Mouse (Mus musculus): ENCODE measurements at regions not wholly inside any gene's neighbourhood (a gene's known extent, or its start where the extent isn't known, plus 50 kb on each side); places are given as distances from the start of the nearest gene placed in this dataset.
"Not testable (repeated sequence)": the region's sequence is repeated elsewhere in the genome, so short reads cannot be mapped to it uniquely, and the experiment has no call there.

- H3K4me3 ChIP-seq (replicated peaks; ENCODE audit: low read length), result no peak overlapping the region
- 0 out of 2 replicates have a peak, but pooled peaks cover 2% of the 10 kb centered on the region for H3K9me3 ChIP-seq (ENCODE audit: low read length)
- TF ChIP-seq POU5F1 (IDR thresholded peaks at IDR 0.05; ENCODE audit: borderline replicate concordance, low read length) (no peak), CTCF (conservative IDR thresholded peaks at IDR 0.05; ENCODE audit: low read length) (no peak), NANOG (IDR thresholded peaks at IDR 0.05; ENCODE audit: borderline replicate concordance, low read length) (no peak)
- H3K27me3 ChIP-seq (ENCODE audit: insufficient read depth, low read length), result no peaks in the 10 kb centered on the region
- H3K4me1 ChIP-seq (replicated peaks; ENCODE audit: low read depth, low read length), result 0 out of 2 replicates have a peak, but pooled peaks cover 2% of the 10 kb centered on the region
- no peaks in the 10 kb centered on the region for H3K36me3 ChIP-seq (ENCODE audit: insufficient read depth, low read length)
Observed at GRCm38 (mm10) chr13:72497036-72497435, 131.6 kb upstream of the Irx2 start.

DNA sequence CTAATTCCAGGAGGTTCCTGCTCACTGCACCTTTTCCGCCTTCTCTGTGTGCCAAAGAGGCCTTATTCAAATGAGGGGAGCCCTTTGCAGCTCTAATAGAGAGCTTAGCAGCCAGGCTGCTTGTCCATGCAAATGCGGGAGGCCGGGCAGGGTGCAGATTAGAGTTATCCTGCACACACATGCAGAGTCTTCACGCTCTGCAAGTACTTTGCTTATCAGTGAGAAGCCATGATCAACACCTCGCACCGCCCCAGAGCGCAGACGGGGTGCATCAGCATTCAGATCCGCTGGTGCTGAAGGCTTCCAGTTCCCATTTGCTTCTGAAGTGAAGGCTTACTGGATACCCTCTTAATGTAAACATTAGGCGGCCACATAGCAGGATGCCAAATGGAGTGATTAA lies 131.1 kb upstream of the Irx2 start:
- TF ChIP-seq NANOG (IDR thresholded peaks at IDR 0.05; ENCODE audit: borderline replicate concordance, low read length) (no peak), POU5F1 (IDR thresholded peaks at IDR 0.05; ENCODE audit: borderline replicate concordance, low read length) (no peak), CTCF (conservative IDR thresholded peaks at IDR 0.05; ENCODE audit: low read length) (no peak)
- Histone ChIP-seq H3K36me3 (ENCODE audit: insufficient read depth, low read length) (no peaks in the 10 kb centered on the region), H3K4me3 (replicated peaks; ENCODE audit: low read length) (no peak overlapping the region), H3K4me1 (replicated peaks; ENCODE audit: low read depth, low read length) (0 out of 2 replicates have a peak, but pooled peaks cover 2% of the 10 kb centered on the region), H3K9me3 (ENCODE audit: low read length) (no peaks in the 10 kb centered on the region), H3K27me3 (ENCODE audit: insufficient read depth, low read length) (no peaks in the 10 kb centered on the region)

DNA sequence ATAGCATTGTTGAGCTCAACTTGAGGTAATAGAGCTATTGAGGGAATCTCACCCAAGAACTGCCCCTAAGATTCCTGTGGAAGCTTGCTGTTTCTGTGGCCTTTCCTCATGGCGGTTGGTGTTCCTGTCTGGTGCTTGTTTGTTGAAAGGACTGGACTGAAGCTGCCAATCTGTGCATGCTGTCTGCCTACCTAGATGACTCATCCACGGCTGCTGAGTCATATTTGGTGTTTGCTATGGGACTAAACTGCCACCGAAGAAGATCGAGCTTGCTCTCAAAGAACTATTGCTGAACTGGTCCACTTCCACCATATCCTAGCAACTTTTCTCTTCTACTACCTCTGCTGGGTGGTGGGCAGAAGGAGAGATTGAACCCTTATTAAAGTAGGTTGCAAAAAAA lies 122.7 kb upstream of the Irx2 start:
- Histone ChIP-seq H3K4me3 (replicated peaks; ENCODE audit: low read length) (no peak overlapping the region), H3K9me3 (ENCODE audit: low read length) (no peaks in the 10 kb centered on the region), H3K4me1 (replicated peaks; ENCODE audit: low read depth, low read length) (no peaks in the 10 kb centered on the region), H3K36me3 (ENCODE audit: insufficient read depth, low read length) (no peaks in the 10 kb centered on the region), H3K27me3 (ENCODE audit: insufficient read depth, low read length) (no peaks in the 10 kb centered on the region)
- TF ChIP-seq CTCF (conservative IDR thresholded peaks at IDR 0.05; ENCODE audit: low read length) (no peak), POU5F1 (IDR thresholded peaks at IDR 0.05; ENCODE audit: borderline replicate concordance, low read length) (no peak), NANOG (IDR thresholded peaks at IDR 0.05; ENCODE audit: borderline replicate concordance, low read length) (no peak)

- Histone ChIP-seq H3K9me3 (ENCODE audit: low read length) (peaks cover 5% of the 10 kb centered on the region; the same call in 1 of the 2 replicates), H3K36me3 (ENCODE audit: insufficient read depth, low read length) (no peaks in the 10 kb centered on the region), H3K27me3 (ENCODE audit: insufficient read depth, low read length) (no peaks in the 10 kb centered on the region), H3K4me3 (replicated peaks; ENCODE audit: low read length) (no peak overlapping the region), H3K4me1 (replicated peaks; ENCODE audit: low read depth, low read length) (no peaks in the 10 kb centered on the region)
- TF ChIP-seq NANOG (IDR thresholded peaks at IDR 0.05; ENCODE audit: borderline replicate concordance, low read length) (no peak), POU5F1 (IDR thresholded peaks at IDR 0.05; ENCODE audit: borderline replicate concordance, low read length) (no peak)
Observed at GRCm38 (mm10) chr13:72538633-72539032, 90.0 kb upstream of the Irx2 start.

DNA sequence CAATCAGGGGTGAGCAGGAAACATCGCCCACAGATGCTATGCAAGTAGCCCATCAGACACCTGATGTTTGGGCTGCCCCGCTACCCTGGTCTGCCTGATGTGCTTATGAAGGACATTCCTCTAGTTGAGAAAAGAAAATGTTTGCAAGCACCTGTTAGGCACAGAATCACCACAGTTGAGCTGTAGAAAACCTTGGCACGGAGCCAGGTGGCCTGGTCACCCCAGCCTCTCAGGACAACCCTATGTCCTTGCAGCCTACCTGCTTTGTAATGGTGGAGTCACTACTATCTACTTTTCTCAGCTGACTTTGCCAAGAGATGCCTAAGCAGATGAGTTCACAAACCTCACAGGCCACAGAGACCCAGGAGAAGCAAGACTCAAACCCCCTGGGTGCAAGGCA lies 86.9 kb upstream of the Irx2 start:
- Histone ChIP-seq H3K9me3 (ENCODE audit: low read length) (peaks cover 5% of the 10 kb centered on the region; the same call in 1 of the 2 replicates), H3K4me1 (replicated peaks; ENCODE audit: low read depth, low read length) (no peaks in the 10 kb centered on the region), H3K4me3 (replicated peaks; ENCODE audit: low read length) (no peak overlapping the region), H3K36me3 (ENCODE audit: insufficient read depth, low read length) (no peaks in the 10 kb centered on the region), H3K27me3 (ENCODE audit: insufficient read depth, low read length) (no peaks in the 10 kb centered on the region)
- TF ChIP-seq NANOG (IDR thresholded peaks at IDR 0.05; ENCODE audit: borderline replicate concordance, low read length) (no peak), POU5F1 (IDR thresholded peaks at IDR 0.05; ENCODE audit: borderline replicate concordance, low read length) (no peak), CTCF (conservative IDR thresholded peaks at IDR 0.05; ENCODE audit: low read length) (no peak)

- H3K9me3 ChIP-seq (ENCODE audit: low read length), result no peaks in the 10 kb centered on the region
- no peaks in the 10 kb centered on the region for H3K27me3 ChIP-seq (ENCODE audit: insufficient read depth, low read length)
- TF ChIP-seq NANOG (IDR thresholded peaks at IDR 0.05; ENCODE audit: borderline replicate concordance, low read length), result no peak
- no peak for TF ChIP-seq POU5F1 (IDR thresholded peaks at IDR 0.05; ENCODE audit: borderline replicate concordance, low read length)
- TF ChIP-seq CTCF (conservative IDR thresholded peaks at IDR 0.05; ENCODE audit: low read length), result no peak
- H3K4me1 ChIP-seq (replicated peaks; ENCODE audit: low read depth, low read length), result no peaks in the 10 kb centered on the region
- no peaks in the 10 kb centered on the region for H3K36me3 ChIP-seq (ENCODE audit: insufficient read depth, low read length)
- no peak overlapping the region for H3K4me3 ChIP-seq (replicated peaks; ENCODE audit: low read length)
Observed at GRCm38 (mm10) chr13:72557951-72558350, 70.7 kb upstream of the Irx2 start.

- no peak for TF ChIP-seq POU5F1 (IDR thresholded peaks at IDR 0.05; ENCODE audit: borderline replicate concordance, low read length)
- no peak for TF ChIP-seq CTCF (conservative IDR thresholded peaks at IDR 0.05; ENCODE audit: low read length)
- Histone ChIP-seq H3K4me1 (replicated peaks; ENCODE audit: low read depth, low read length) (no peaks in the 10 kb centered on the region), H3K36me3 (ENCODE audit: insufficient read depth, low read length) (no peaks in the 10 kb centered on the region), H3K4me3 (replicated peaks; ENCODE audit: low read length) (no peak overlapping the region), H3K27me3 (ENCODE audit: insufficient read depth, low read length) (no peaks in the 10 kb centered on the region), H3K9me3 (ENCODE audit: low read length) (no peaks in the 10 kb centered on the region)
Observed at GRCm38 (mm10) chr13:72571871-72572270, 56.7 kb upstream of the Irx2 start.

- Histone ChIP-seq H3K4me1 (replicated peaks; ENCODE audit: low read depth, low read length) (no peaks in the 10 kb centered on the region), H3K27me3 (ENCODE audit: insufficient read depth, low read length) (no peaks in the 10 kb centered on the region), H3K9me3 (ENCODE audit: low read length) (no peaks in the 10 kb centered on the region), H3K36me3 (ENCODE audit: insufficient read depth, low read length) (no peaks in the 10 kb centered on the region), H3K4me3 (replicated peaks; ENCODE audit: low read length) (no peak overlapping the region)
- TF ChIP-seq CTCF (conservative IDR thresholded peaks at IDR 0.05; ENCODE audit: low read length) (no peak), NANOG (IDR thresholded peaks at IDR 0.05; ENCODE audit: borderline replicate concordance, low read length) (no peak), POU5F1 (IDR thresholded peaks at IDR 0.05; ENCODE audit: borderline replicate concordance, low read length) (no peak)
Observed at GRCm38 (mm10) chr13:72572846-72573245, 55.8 kb upstream of the Irx2 start.

DNA sequence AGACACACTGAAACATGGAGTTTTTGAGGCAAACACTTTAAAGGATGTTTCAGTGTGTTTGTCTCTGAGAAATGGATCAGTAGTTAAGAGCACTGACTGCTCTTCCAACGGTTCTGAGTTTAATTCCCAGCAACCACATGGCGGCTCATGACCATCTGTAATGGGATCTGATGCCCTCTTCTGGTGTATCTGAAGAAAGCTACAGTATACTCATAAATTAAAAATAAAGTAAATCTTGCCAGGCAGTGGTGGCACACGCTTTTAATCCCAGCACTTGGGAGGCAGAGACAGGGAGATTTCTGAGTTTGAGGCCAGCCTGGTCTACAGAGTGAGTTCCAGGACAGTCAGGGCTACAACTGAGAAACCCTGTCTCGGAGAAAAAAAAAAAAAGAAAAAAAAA lies 54.5 kb upstream of the Irx2 start:
- H3K4me1 ChIP-seq (replicated peaks; ENCODE audit: low read depth, low read length); H3K9me3 ChIP-seq (ENCODE audit: low read length); H3K36me3 ChIP-seq (ENCODE audit: insufficient read depth, low read length); H3K4me3 ChIP-seq (replicated peaks; ENCODE audit: low read length); H3K27me3 ChIP-seq (ENCODE audit: insufficient read depth, low read length): not testable (repeated sequence)
